Mouse (Mus musculus) layer of hippocampus, adult 8-10 months (tissue): ENCODE results near the gene Gatm. TPM values are rescaled to one million over a fixed set of nuclear protein-coding genes. Genes with fewer than 3 reads are reported as not detected.

ENCODE experiments used
- DNase-seq, 2 experiments: peaks; one replicate each; pipeline ENCODE4 v3.0.0; 2022; ENCODE audit warnings: low spot score in 2 of 2
- total RNA-seq, 4 experiments: library from RNA; stranded (reverse); gene quantifications; 2 replicates each; pipeline ENCODE4 v1.2.4; 2022

Gene Gatm
- total RNA-seq: 100 to 1,000 TPM in 1 of 4 experiments, 10 to 100 TPM in 3; 91.7 to 100 (median 94.8) TPM

DNA sequence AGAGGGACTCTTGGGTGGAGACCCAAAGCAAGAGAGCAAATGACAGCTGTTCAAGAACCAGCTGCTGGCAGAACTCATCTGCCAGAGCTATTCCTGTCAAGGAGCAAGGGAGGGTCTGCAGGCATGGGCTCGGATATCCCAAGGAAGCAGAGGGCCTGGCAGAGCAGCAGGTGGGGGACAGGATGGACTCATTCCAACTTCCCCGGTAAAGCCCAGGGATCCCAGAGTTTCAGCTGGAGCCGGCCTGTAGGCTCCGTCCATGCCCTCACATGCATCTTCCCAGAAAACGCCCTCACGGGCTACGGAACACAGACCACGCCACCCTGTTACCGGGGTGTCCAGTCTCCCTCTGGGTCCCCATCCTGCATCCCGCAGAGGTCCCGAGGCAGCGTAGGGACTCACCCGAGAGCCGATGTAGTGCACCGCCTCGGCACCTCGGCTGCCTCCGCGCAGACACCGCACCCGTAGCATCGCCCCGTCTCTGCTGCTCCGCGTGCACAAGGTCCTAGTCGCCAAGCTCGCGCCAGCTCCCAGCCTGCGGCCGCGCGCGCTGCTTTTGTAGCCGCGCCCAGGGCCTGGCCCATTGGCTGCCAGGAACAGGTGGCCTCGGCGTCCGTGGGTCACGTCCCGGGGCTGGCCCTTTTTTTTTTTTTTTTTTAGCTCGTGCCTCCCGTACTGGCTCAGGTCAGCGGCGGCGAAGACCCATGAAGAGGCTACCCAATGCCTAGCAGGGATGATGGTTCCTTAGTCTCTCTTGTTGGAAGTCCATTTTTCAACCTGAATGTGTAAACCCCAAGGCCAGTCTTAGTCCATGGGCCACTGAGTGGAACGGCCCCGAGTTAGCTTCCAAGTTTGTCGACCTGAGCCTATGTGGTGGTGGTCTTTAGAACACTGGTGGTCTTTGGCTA, at the start of gene Gatm:
Gatm (minus strand) TSS at position 558 of the 908 bp plus-strand sequence.
- DNase-seq: peak; percentile 57 to 72

DNA sequence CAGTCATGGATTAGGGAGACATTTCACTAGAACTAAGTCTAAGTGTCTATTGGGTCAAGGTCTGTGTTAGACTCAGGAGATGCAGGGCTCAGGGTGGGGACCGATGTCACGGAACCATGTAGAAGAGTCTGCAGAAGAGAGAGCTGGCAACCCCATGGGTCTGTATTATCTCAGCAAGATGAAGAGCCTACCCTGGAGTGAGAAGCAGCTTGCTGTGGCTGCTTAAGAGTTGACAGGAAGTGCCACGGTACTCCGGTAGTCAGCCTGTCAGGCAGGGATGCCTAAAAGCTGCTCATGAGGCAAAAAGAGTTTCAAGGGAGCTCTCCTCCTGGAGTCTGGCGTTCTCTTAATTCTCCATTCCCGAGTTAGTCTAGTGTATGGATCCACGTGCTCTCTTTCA, 48.7 kb upstream of the Gatm start:
- no peak for DNase-seq

DNA sequence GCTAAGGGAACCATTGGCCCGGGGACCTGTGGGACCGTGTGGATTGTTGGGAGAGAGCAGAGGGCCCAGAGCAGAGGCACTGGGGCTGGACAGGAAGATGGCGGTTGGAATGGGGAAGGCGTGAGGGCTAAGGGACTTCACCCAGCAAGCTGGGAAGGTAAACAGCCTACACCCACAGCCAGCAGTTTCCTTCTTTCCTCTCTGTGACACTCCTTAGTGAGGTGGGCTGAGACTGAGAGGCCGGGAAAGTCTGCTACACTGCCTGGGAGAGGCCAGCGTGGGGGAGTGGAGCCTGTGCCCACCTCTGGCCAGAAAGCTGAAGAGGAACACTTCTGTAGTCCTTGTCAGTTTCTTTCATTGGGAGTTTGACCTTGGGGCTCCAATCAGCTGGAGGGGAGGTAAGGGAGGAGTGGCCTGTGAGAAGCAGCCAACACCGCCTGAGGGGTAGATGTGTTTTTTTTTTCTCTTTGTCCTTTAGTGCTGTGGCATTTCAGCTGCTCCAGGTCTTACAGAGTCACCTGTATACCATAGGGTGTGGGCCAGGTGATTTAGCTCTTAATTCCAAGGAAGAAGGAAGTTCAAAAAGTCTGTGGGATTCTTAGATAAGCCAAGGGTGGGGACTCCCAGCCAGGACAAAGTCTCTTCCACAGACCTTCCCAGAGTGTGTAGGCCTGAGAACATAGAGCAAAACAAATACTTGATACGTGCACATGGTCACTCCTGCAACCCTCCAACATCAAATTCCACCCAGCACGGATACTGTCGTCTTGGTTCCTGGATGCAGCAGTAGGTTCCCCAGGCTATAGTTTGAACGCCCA, 46.8 kb upstream of the Gatm start:
- no peak for DNase-seq

DNA sequence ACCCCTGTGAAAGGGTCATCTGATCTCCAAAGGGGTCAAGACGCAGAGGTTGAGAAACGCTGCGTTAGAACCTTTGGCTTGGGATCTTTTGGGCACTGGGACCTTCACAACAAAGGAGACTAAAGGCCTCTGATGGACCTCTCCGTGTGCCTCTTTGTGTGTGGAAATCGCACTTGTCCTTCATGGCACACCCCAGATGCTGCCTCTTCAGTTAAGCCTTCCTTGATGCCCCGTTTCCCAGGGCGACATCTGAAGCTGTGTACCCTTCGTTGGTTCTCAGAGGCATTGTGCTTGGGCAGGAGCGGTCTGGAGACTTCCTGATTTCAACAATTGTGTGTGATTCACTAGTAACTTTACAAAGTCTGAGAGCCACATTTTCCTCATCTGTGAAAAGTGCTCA, 45.7 kb upstream of the Gatm start:
- DNase-seq: no peak

DNA sequence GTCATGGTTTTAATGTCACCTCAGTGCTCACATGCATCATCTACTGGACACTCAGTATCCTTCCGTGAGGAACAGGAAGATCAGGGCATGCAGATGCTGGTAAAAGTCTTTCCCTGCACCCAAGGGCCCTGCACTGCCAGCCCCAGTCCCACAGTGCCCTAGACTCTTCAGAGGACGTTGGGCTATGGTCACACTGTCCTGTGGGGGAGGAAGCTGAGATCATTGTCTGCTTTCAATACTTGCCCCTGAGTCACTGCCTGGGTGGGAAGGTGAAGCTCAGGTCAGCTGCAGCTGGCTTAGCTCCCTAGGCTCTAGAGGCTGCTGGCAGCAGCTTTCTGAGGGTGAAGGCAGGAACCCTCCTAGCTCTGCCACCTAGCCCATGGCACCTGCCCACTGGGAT, 44.9 kb upstream of the Gatm start:
- no peak for DNase-seq

DNA sequence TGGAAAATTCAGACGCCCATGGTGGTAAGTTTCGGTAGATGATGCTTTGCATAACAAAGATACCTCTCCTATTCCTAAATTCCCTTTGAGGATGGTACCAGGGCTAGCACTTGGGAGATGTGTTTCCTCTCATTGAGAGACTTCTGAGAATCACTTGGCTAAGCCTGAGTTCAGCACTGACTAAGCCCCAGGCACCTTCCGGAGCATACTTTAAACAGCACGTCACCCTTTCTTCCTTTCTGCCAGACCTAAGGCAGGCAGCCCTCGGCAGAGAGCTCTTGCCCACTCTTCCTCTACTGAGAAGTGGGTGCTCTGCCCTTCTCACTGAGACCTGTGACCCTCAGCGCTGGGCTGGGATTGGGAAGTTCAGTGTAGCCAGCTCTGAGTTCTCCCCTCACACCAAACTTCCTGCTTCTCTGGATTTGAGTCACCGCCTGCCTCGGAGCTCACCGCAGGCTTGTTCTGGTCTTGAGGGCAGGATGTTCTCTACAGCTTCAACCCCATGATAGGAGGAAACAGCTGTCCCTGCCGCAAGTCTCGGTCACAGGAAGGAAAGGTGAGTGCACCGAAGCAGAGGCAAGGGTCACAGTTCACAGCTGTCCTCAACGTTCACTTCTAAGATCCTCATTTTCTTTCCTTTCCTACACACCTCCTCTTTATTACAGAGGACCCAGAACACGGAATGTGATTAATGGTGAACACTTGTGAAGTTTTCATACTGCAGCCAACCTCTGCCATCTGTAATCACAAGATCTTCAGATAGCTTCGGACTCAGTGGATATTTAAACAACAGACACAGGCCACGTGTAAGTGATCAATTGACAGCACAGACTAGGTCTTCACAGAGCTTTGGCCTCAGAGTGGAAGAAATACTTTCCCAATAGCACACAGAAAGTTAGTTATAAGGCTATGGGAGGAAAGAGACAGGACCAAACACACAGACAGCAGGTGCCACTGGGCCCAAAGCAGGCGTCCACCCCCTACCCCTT, 41.3 kb upstream of the Gatm start:
- DNase-seq: no peak

DNA sequence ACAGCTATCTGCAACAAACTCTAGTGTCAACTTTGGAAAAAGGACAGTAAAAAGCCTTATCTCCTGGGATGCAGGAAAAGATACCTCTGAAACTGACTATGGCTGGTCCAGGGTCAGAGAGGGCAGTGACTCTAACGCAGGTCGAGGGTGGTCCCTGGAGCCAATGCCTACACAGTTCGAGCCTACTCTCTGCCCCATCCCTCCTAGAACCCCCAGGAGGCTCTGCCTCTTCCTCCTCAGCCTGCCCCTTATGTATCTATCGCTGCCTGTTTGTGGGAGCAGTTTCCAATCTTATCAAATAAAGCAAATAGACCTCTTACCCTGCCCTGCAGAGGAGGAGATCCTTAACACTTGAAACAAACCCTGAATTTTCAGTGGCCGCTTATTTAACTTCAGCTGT, 27.6 kb upstream of the Gatm start:
- DNase-seq: no peak

DNA sequence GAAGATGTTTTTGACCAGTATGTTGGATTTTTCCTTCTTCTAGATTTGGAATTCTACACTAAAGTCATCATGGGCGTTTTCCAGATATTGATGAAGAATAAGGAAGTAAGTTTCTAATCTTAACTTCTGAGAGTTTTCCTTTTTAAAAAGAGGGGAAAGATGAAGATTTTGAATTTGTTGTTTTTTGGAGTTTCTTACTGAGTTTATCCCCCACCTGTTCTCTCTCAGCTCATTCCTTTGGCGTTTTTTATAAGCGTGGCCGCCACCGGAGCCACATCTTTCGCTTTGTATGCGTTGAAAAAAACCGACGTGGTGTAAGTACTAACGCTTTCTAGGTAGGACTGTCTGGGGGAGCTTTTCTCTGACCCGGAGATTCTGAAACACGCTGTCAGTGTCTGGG, 26.9 kb upstream of the Gatm start:
- no peak for DNase-seq

DNA sequence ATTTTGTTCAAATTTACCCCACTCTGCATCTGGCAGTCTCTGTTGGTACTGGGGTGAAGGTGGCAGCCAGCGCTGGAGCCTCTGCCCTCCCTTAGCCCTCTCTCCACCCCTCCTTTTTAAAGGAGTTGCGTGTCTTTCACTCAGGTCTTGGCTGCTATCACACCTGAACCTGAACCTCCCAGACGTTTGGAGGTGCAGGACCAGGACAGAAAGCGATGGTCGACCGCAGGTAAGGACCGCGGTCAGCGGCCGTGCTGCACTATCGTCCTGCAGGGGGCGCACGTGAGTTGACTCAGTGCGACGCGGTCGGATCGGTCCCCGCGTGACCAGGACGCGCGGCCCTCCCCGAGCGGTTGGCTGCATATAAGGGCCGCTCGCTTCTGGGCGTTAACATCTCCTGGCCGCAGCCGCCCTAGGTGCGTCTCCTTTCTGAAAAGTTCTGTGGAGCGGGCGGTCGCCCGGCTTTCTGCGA, 26.5 kb upstream of the Gatm start:
- DNase-seq: peak in 1 of 2 experiments; percentile 43

DNA sequence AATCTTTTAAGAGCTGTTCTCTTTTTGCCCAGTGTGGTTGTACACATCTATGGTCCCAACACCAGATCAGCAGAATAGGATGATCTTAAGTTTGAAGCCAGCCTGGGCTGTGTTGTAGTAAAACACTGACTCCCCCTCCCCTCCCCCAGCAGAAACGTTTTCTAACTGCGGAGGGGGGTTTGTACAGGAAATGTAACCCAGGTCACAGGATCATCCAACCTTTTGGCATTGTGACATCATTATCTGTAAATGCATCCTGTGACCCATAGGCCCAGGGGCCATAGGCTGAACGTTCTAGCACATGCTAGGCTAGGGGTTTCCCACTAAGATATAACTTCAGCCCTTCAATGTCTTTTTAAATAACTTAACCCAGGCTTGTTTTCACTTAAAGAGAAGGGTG, 25.6 kb upstream of the Gatm start, which contains the start of gene AA467197:
AA467197 (plus strand) TSS at position 301 of the 400 bp plus-strand sequence.
- DNase-seq: no peak

DNA sequence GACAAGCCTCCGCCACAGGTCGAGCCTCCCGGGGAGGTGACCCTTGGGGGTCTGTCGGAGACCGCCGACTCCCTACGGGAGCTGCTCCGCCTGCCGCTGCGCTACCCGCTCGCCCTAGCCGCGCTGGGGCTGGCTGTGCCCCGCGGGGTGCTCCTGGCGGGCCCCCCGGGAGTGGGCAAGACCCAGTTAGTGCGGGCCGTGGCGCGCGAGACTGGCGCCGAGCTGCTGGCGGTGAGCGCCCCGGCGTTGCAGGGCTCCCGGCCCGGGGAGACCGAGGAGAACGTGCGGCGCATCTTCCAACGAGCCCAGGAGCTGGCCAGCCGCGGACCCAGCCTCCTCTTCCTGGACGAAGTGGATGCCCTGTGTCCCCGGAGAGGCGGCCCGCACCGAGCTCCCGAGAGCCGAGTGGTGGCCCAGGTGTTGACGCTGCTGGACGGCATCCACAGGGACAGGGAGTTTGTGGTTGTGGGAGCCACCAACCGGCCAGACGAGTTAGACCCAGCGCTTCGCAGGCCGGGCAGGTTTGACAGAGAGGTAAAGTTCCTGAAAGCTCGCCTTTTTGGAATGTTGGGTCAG, 20.2 kb upstream of the Gatm start:
- DNase-seq: no peak

DNA sequence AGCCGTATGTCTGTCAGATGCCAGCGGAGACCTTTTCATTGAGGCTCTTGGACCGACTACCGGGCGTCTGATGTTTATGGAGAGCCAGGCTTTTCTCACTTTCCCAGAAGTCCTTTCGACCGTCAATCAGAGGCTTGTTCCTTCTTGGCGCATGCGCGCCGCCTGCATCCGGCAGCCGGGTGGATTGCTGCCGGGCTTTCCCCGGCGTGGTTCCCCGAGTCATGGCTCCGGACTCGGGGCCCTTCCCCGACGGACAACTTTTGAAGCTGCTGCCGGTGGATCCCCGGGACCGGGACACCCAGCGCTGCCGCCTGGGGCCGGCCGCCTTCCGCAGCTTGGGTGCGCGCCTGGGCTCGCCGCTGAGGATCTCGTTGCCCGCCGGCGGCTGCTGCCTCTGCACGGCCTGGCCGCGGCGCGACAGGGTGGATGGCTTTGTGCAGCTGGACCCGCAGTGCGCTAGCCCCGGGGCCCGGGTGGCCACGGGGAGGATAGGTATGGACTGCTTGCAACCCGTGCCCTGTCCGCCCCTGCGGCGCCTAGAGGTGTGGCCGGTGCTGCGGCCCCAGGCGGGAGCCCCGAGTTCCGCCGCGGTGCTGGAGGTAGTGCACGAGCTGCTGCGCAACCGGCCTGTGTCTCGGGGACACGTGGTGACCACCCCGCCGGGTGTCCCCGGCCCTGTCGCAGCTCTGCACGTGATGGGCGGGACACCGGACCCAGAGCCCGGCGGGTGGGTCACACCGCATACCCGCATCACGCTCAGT, 19.5 kb upstream of the Gatm start:
- DNase-seq: peak; percentile 90 to 91

DNA sequence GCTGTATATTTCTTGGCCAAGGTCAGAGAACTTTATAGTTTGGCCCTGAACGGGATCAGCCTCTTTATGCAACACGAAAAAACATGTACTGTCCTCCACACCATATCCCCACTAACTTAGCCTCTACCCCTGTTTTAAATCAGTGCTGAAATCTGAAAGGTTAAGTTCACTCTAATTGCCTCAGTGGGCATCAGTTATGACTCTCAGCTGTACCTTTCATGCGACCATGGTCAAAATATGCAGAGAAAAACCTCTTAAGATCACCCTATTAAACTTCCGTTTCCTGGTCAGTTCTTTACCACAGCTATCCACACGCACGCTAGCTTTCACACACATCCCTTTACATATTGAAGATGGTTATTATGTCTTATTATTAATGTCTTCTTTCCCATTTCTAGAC, 18.8 kb upstream of the Gatm start:
- no peak for DNase-seq

DNA sequence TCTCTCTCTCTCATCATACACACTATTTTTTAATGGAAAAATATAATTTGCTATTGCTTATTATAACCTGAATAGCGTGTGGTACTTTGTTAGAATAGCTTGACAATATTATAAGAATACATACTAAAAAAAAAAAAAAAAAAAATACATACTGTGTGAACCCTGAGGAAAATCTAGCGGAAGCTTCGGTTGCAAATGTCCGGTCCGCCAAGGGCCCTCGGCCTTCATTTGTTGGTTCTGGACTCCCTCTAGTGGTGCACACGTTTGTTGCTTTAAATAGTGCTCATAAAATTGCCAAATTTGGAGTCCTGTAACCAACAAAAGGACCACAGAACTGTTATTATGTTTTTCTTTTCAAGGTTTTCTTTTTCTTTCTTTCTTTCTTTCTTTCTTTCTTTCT, 17.9 kb upstream of the Gatm start:
- DNase-seq: peak; percentile 70 to 86

DNA sequence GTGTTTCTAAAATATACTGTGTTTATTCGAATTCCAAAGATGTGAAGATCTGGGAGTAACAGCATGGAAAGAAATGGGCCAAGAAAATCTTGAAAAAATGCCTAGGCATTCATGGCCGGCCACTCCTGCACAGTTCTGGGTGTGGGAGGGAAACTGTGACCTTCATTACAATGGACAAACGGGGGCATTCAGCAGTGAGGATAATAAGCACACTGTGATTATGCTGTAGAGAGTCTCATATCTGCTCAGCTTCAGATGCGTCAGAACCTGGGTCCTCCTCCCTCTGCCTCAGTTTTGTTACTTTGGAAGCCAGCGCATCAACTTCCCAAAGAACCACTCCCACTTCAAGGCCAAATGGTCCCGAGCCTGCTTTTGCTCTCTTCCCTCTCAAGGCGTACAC, 14.8 kb upstream of the Gatm start:
- DNase-seq: no peak

DNA sequence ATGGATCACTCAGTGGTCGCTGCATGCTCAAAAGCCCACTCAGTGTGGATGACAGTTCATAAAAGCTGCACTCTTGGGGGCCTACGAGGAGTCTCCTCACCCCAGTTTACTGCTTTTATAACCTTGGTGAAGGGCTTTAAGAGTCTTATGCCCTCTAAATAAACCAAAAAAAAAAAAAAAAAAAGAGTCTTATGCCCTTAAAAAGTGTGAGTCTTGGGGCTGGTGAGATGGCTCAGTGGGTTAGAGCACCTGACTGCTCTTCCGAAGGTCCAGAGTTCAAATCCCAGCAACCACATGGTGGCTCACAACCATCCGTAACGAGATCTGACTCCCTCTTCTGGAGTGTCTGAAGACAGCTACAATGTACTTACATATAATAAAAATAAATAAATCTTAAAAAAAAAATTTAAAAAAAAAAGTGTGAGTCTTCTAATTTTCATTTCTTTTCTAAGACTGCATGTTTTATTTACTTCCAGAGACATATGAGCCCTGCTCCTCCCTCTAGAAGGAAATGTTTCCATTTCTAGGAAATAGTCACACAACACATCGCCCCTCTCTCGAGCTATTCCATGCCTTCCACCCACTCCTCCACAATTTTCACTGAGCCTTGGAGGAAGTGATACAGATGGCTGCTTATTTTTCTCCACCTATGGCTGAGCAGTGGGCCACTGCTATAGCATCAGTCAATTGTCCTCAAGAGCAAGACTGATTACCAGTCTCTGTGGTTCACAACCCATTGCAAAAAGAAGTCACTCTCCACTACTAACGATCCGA, 10.4 kb upstream of the Gatm start:
- DNase-seq: no peak

DNA sequence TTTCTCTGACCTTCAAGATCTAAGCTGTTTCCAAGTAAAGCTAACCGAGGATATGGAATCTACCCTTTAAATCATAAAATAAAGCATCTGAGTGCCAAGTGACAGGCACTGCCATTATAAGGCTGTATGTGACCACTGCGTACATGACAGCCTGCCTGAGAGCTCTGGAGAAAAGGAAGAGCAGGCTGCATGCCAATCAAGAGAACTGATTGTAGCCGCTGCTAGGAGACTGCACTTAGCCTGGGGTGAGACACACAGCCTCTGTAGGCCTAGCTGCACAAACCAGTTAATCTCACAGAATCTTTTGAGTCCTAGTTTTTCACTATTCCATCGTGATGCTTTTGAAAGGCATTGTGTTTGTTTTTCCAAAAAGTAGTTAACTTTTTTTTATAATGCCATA, 7.6 kb upstream of the Gatm start:
- no peak for DNase-seq

DNA sequence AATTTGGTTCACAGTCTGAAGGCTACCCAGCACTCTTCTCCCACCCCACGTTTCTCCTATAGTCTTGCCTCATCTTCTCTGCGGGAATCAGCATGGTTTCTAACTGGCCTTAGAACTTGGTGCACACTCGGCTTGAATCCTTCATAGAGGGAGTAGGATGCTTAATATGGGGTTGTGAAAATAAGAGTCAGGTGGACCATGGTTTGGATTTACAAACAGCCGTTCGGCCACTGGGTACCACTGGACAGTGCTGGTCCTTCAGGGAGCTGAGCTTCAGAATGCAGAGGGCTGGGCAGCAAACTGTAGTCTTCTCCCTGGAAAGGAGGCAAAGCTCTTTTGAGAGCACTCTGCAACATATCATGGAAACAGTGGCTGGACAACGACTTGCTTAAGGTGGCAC, 6.7 kb upstream of the Gatm start:
- DNase-seq: no peak

DNA sequence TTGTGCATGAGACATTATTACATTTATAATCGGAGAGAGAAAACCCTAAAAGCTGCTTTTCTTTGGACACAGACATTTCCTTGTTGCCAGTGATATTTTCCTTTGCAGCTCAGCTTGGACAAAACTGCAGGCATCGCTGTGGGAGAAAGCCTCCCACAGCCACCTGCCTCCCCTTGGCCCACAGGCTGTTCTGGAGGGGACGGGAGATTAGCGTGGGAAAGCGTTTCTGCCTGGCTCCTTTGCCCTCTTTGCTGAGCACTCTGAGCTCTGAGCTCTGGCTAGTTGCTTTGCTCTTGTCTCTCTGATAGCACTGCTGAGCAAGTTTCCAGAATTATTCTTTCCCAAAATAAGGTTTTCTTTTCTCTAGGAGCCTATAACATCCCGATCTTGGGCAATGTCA, 5.1 kb upstream of the Gatm start:
- DNase-seq: no peak
